In genomic region chr11:50076756-50077155, GRCm38 (mm10) we compare ENCODE assay signal across 24 mouse cellular contexts.
"Had no signal": no experiment of that assay in that cellular context is flagged by ENCODE, and none has a peak within 500 bp of the region (broad histone marks: within the 10 kb centered on the region; RNA-seq: fewer than 3 reads in every experiment).

No protein-coding gene starts in this region.

- H3K4me2 ChIP-seq: heart, embryonic 12.5 days; hindbrain, embryonic 13.5 days; hindbrain, embryonic 15.5 days; intestine, embryonic 15.5 days; limb, embryonic 12.5 days; liver, embryonic 11.5 days had no signal

- H3K9me3 ChIP-seq: heart, embryonic 10.5 days; heart, embryonic 12.5 days; hindbrain, embryonic 13.5 days; hindbrain, embryonic 15.5 days; intestine, embryonic 15.5 days; limb, embryonic 10.5 days; limb, embryonic 12.5 days had no signal

- ATAC-seq: forebrain, postnatal 0 days; inflammation-experienced regulatory T-cells, adult 6 months; intestine, embryonic 15.5 days; intestine, postnatal 0 days had no signal

- H3K36me3 ChIP-seq: heart, embryonic 10.5 days; intestine, embryonic 15.5 days had no signal

- H3K27me3 ChIP-seq: heart, embryonic 12.5 days; hindbrain, embryonic 13.5 days; hindbrain, embryonic 15.5 days; intestine, embryonic 15.5 days; limb, embryonic 12.5 days had no signal

- DNase-seq: forebrain, postnatal 0 days; gastrocnemius, postnatal 14 days; gastrocnemius, postnatal 36 days; heart, adult 18-20 months; heart, postnatal 10 days; heart, postnatal 36 days; kidney, adult 18-20 months; kidney, adult 8-10 months; kidney, postnatal 10 days; kidney, postnatal 25 days; kidney, postnatal 4 days; liver had no signal

- H3K9ac ChIP-seq: forebrain, postnatal 0 days; heart, embryonic 12.5 days; hindbrain, embryonic 13.5 days; hindbrain, embryonic 15.5 days; intestine, embryonic 15.5 days; limb, embryonic 12.5 days had no signal

- H3K27ac ChIP-seq: heart, embryonic 10.5 days; hindbrain, embryonic 13.5 days; hindbrain, embryonic 15.5 days; intestine, embryonic 15.5 days; layer of hippocampus, adult 2 months; left cerebral cortex, adult 2 months; limb, embryonic 10.5 days; limb, embryonic 12.5 days had no signal

- H3K4me3 ChIP-seq: heart, embryonic 10.5 days; heart, embryonic 12.5 days; hindbrain, embryonic 13.5 days; hindbrain, embryonic 15.5 days; intestine, embryonic 15.5 days; layer of hippocampus, adult 2 months; left cerebral cortex, adult 2 months; limb, embryonic 10.5 days; limb, embryonic 12.5 days had no signal

- H3K4me1 ChIP-seq: heart, embryonic 10.5 days; heart, embryonic 12.5 days; hindbrain, embryonic 15.5 days; intestine, embryonic 15.5 days; limb, embryonic 10.5 days; limb, embryonic 12.5 days had no signal
